Mouse (Mus musculus) midbrain, postnatal 0 days (tissue): Measurements from ENCODE around the gene Shisa8. TPM values are rescaled to one million over a fixed set of nuclear protein-coding genes. Genes with fewer than 3 reads are reported as not detected.

Source experiments
- ATAC-seq: fragments of 200-750 bp; cut with Nextera tagmentation; 2 replicates; pipeline ENCODE4 v1.8.0; 2017; ENCODE audit warnings: moderate number of reproducible peaks, mild to moderate bottlenecking, moderate TSS enrichment, moderate library complexity; ENCODE audit not compliant: low FRiP score
- DNase-seq: peaks from one replicate; pipeline ENCODE4 v3.0.0-alpha.2; 2015; ENCODE audit warnings: low spot score
- H3K27ac ChIP-seq: fragments of 300-500 bp; sonication (generic); 2 replicates; pipeline ENCODE4 v1.5.1; 2014; ENCODE audit warnings: low read depth, mild to moderate bottlenecking, low read length, mixed read lengths
- H3K27me3 ChIP-seq: fragments of 300-500 bp; sonication (generic); 2 replicates; pipeline ENCODE4 v1.6.1; 2014; ENCODE audit warnings: low read length, control low read depth, mixed read lengths; ENCODE audit not compliant: insufficient read depth
- H3K36me3 ChIP-seq: fragments of 300-500 bp; sonication (generic); 2 replicates; pipeline ENCODE4 v1.6.1; 2014; ENCODE audit warnings: low read length, control low read depth, mixed read lengths; ENCODE audit not compliant: insufficient read depth
- H3K4me1 ChIP-seq: fragments of 300-500 bp; sonication (generic); 2 replicates; pipeline ENCODE4 v1.6.1; 2014; ENCODE audit warnings: mild to moderate bottlenecking, control low read depth, antibody characterized with exemption, low read length, mixed read lengths; ENCODE audit not compliant: insufficient read depth
- H3K4me2 ChIP-seq: fragments of 300-500 bp; sonication (generic); 2 replicates; pipeline ENCODE4 v1.6.1; 2014; ENCODE audit warnings: low read depth, mild to moderate bottlenecking, low read length, mixed read lengths; ENCODE audit not compliant: poor library complexity, severe bottlenecking
- H3K4me3 ChIP-seq: fragments of 300-500 bp; sonication (generic); 2 replicates; pipeline ENCODE4 v1.5.1; 2014; ENCODE audit warnings: low read depth, mild to moderate bottlenecking, low read length, moderate library complexity
- H3K9ac ChIP-seq: fragments of 300-500 bp; sonication (generic); replicated peaks from 2 replicates; pipeline ENCODE4 v1.6.1; 2014; ENCODE audit warnings: mild to moderate bottlenecking, low read length, moderate library complexity, mixed read lengths; ENCODE audit not compliant: poor library complexity, severe bottlenecking
- H3K9me3 ChIP-seq: fragments of 300-500 bp; sonication (generic); 2 replicates; pipeline ENCODE4 v1.6.1; 2016; ENCODE audit warnings: low read length, control low read depth
- CTCF ChIP-seq: IDR thresholded peaks from 2 replicates; pipeline ENCODE4 v1.5.1; 2016; ENCODE audit warnings: antibody characterized with exemption, mild to moderate bottlenecking
- WGBS: fragments of 180-500 bp; shearing (Covaris S2); extraction: QIAGEN DNeasy Blood & Tissue Kit; methylation state at CpG from one replicate; pipeline ENCODE4 v1.1.7; 2014; 5-methylcytosine and 5-hydroxymethylcytosine counted together
- polyA plus RNA-seq: library from polyadenylated mRNA; unstranded; fragments of >200 nt; fragmentation: Nextera tagmentation; extraction: Ambion mirVana; gene quantifications from 2 replicates; pipeline ENCODE4 v1.2.1, GENCODE M21; 2015
- total RNA-seq: library from RNA; depleted of rRNA; stranded (reverse); fragments of >200 nt; gene quantifications from 2 replicates; pipeline ENCODE4 v1.2.3, GENCODE M21; 2014

The Shisa8 gene
- total and polyA plus RNA-seq, 2 experiments from 2014 or later, result 1.6 to 7.6 TPM

DNA sequence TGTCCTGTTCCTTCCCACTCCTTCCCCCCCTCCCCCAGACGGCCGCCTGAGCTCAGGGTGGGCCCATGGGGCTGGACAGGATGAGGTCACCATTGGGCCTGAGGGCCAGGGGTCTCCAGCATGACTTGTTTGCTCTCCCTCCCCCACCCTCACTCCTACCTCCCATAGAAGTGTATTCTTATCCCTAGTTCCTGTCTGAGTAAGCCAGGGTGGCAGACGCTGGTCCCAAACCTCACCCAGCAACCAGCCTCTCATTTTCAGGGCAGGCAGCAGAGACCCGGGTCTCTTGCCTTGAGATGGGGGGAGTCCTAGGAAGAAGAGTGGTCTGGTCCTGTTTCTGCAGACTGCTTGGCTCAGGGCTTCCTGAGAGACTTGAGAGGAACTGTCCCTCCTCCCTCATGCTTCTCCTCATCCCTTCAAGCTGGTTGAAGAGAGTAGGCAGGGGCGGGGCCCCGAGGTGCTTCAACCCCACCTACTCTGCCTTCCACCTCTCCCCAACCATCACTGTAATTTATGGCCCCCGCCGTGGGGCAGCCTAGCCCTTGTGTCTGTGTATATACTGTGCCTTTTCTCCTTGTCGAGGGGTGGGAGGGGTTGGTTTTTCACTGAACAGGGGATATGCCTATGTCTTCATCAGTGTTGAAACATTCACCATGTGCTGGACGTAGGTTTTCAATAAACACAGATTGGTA is 7.8 kb downstream of the Shisa8 start:
- Histone ChIP-seq H3K4me2 (no peak overlapping the region), H3K9ac (0 out of 2 replicates have a peak overlapping the region, but pooled peaks have one; percentile 13), H3K4me1 (peaks cover 9% of the 10 kb centered on the region; the same call in 1 of the 2 replicates), H3K4me3 (no peak overlapping the region), H3K27ac (no peak overlapping the region), H3K9me3 (no peaks in the 10 kb centered on the region), H3K36me3 (peaks cover 48% of the 10 kb centered on the region), H3K27me3 (peaks cover 24% of the 10 kb centered on the region)
- DNase-seq (no peak), ATAC-seq (no peak)
- 66% methylated on average over 10 of the region's 10 CpGs for WGBS
- no peak for TF ChIP-seq CTCF

DNA sequence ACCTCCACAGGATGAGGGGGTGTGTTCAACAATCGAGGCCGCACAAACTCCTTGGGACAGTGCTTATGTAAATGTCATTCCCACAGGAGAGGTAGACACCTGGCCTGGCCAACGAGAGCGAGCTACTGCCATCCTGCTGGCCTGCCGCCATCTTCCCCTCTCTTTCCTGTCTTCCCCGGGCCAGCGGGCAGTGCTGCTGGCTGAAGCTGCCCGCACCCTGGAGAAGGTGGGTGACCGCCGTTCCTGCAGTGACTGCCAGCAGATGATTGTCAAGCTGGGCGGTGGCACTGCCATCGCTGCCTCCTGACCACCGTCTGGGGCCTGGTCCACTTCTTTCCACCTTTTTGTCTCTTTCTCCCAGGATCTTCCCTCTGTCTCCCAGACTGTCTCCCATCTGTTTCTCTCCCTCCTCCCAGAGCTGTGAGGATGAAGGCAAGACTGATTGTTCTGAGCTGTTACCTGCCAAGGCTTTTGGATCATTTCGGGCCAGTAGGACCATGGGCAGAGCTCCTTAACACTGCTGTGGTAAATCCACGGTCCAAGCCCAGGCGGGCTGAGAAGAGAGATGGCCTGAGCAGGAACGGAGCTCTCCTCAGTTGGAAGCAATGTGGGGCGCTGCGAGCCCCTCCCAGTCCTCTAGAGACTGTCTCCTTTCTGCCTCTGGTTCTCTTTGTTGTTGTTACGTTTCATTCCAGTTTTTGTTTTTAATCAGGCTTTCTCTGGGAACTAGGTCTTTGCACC is 8.8 kb downstream of the Shisa8 start:
- no peak overlapping the region for H3K9ac ChIP-seq
- H3K36me3 ChIP-seq, result peaks cover 58% of the 10 kb centered on the region
- H3K4me2 ChIP-seq, result no peak overlapping the region
- no peak overlapping the region for H3K4me3 ChIP-seq
- no peaks in the 10 kb centered on the region for H3K9me3 ChIP-seq
- no peak for TF ChIP-seq CTCF
- no peak overlapping the region for H3K27ac ChIP-seq
- no peak for ATAC-seq
- no peak for DNase-seq
- 67% methylated on average over 20 of the region's 20 CpGs for WGBS
- peaks cover 16% of the 10 kb centered on the region; the same call in 1 of the 2 replicates for H3K27me3 ChIP-seq
- peaks cover 9% of the 10 kb centered on the region; the same call in 1 of the 2 replicates for H3K4me1 ChIP-seq

DNA sequence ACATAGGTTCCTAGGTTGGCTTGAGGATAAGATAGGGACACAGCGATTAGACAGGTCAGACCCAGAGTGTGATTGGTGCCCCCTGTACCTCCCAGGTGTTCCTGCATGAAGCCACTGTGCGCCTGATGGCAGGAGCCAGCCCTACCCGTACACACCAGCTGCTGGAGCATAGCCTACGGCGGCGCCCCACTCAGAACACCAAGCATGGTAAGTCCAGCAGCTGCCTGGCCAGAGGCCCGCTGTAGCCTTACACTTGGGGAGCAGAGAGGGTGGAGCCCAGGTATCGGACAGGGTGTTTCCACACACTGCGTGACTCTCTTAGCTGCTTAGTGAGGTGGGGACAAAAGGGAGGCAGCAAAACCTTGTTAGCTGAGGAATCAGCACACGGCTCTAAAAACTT is 9.5 kb downstream of the Shisa8 start:
- DNase-seq, result no peak
- H3K4me1 ChIP-seq, result peaks cover 9% of the 10 kb centered on the region; the same call in 1 of the 2 replicates
- H3K27ac ChIP-seq, result no peak overlapping the region
- TF ChIP-seq CTCF, result no peak
- ATAC-seq, result no peak
- no peaks in the 10 kb centered on the region for H3K9me3 ChIP-seq
- no peak overlapping the region for H3K4me2 ChIP-seq
- H3K27me3 ChIP-seq, result peaks cover 14% of the 10 kb centered on the region; the same call in 1 of the 2 replicates
- H3K4me3 ChIP-seq, result no peak overlapping the region
- WGBS, result 94% methylated on average over 10 of the region's 10 CpGs
- H3K9ac ChIP-seq, result no peak overlapping the region
- H3K36me3 ChIP-seq, result peaks cover 65% of the 10 kb centered on the region

DNA sequence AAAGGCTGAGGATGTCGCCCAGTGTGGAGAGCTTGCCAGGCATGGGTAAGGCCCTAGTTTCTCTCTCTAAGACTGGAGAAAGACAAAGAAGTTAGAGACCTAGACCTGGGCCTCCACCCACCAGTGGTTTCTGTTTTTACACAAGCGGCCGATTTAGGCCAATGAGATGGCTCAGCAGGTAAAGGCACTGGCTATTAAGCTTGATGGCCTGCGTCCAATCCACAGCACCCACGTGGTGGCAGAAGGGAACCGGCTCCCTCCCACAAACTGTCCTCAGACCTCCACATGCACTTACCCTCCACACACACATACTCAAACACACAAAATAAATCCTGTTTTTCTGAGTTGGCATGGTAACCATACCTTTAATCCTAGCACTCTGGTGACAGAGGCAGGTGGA is 10.5 kb downstream of the Shisa8 start:
- Histone ChIP-seq H3K36me3 (peaks cover 75% of the 10 kb centered on the region), H3K27ac (no peak overlapping the region), H3K9ac (no peak overlapping the region), H3K4me2 (no peak overlapping the region), H3K4me3 (no peak overlapping the region), H3K4me1 (peaks cover 5% of the 10 kb centered on the region; the same call in 1 of the 2 replicates), H3K9me3 (no peaks in the 10 kb centered on the region), H3K27me3 (peaks cover 11% of the 10 kb centered on the region; the same call in 1 of the 2 replicates)
- DNase-seq (no peak), ATAC-seq (no peak)
- TF ChIP-seq CTCF, result no peak
- WGBS, result 89% methylated on average over 6 of the region's 6 CpGs

DNA sequence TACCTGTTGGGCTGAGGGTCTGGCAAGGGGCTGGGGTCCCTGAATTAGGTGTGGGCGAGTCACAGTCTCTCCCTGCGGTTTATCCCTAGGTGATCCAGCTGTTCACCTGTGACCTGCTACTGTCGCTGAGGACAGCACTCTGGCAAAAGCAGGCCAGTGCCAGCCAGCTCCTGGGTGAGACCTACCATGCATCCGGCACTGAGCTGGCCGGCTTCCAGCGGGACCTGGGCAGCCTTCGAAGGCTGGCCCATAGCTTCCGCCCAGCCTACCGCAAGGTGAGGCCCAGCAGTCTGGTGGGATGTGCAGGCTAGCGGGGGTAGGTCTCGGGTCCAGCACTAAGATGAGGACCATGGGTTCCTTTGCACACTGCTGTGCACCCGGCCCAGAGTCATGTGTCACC is 13.1 kb downstream of the Shisa8 start:
- no peak overlapping the region for H3K9ac ChIP-seq
- no peak overlapping the region for H3K27ac ChIP-seq
- H3K4me3 ChIP-seq, result no peak overlapping the region
- H3K9me3 ChIP-seq, result no peaks in the 10 kb centered on the region
- no peak for TF ChIP-seq CTCF
- no peak overlapping the region for H3K4me2 ChIP-seq
- H3K27me3 ChIP-seq, result no peaks in the 10 kb centered on the region
- H3K36me3 ChIP-seq, result peaks cover 92% of the 10 kb centered on the region
- ATAC-seq, result no peak; the same call in 1 of the 2 replicates
- no peaks in the 10 kb centered on the region for H3K4me1 ChIP-seq
- DNase-seq, result no peak
- 93% methylated on average over 12 of the region's 12 CpGs for WGBS

DNA sequence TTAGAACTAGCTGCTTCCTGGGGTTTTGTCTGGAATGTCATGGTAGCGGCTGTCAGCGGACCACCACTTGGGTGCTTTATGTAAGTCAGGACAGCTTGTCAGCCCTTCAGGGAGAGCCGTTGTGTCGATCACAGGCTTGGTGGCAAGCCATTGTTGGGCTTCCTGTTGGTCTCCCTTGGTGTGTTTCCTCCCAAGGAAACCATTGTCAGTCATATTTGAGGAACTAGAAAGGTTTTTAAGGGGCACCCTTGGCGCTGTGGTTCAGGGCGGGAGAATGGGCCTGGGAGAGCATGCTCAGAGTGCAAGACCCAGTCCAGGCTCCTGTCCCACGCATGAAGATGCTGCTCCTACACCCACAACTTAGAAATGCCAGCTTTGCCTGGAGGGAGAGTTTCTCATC is 14.3 kb downstream of the Shisa8 start:
- H3K36me3 ChIP-seq, result peaks cover 92% of the 10 kb centered on the region
- no peaks in the 10 kb centered on the region for H3K9me3 ChIP-seq
- H3K4me2 ChIP-seq, result no peak overlapping the region
- ATAC-seq, result no peak
- H3K4me3 ChIP-seq, result no peak overlapping the region
- 89% methylated on average over 7 of the region's 7 CpGs for WGBS
- DNase-seq, result no peak
- H3K27ac ChIP-seq, result no peak overlapping the region
- TF ChIP-seq CTCF, result no peak
- no peaks in the 10 kb centered on the region for H3K27me3 ChIP-seq
- no peak overlapping the region for H3K9ac ChIP-seq
- H3K4me1 ChIP-seq, result no peaks in the 10 kb centered on the region
